Mouse (Mus musculus) cerebellum, adult 2 months (tissue): ENCODE results near the gene Mblac2. TPM values are rescaled to one million over a fixed set of nuclear protein-coding genes. Genes with fewer than 3 reads are reported as not detected.
A peak's percentile ranks its signal among the peaks of the same experiment; 100 is the strongest.

Source experiments
- DNase-seq, 2 experiments: peaks; one replicate each; pipeline ENCODE4 v3.0.0; 2021
- H3K27ac ChIP-seq: fragments of 200-500 bp; 2 replicates; pipeline ENCODE4 v1.5.1; 2012; ENCODE audit warnings: low read length, control low read depth, inconsistent platforms; ENCODE audit not compliant: insufficient read depth
- H3K27me3 ChIP-seq: fragments of 200-500 bp; 2 replicates; pipeline ENCODE4 v1.6.1; 2012; ENCODE audit warnings: inconsistent platforms, mild to moderate bottlenecking, low read length, moderate library complexity; ENCODE audit not compliant: control insufficient read depth, insufficient read depth
- H3K4me1 ChIP-seq: fragments of 200-500 bp; 2 replicates; pipeline ENCODE4 v1.6.1; 2011; ENCODE audit warnings: low read length; ENCODE audit not compliant: control insufficient read depth, insufficient read depth
- H3K4me3 ChIP-seq: fragments of 200-500 bp; replicated peaks from 2 replicates; pipeline ENCODE3; 2011; ENCODE audit warnings: mild to moderate bottlenecking, low read depth, low read length, control low read depth; ENCODE audit not compliant: insufficient read depth
- CTCF ChIP-seq: fragments of 200-500 bp; IDR thresholded peaks from 2 replicates; pipeline ENCODE4 v1.5.1; 2011; ENCODE audit warnings: low read depth, mild to moderate bottlenecking, control low read depth, low read length, moderate library complexity, borderline replicate concordance; ENCODE audit not compliant: insufficient read depth
- POLR2A ChIP-seq: fragments of 200-500 bp; IDR thresholded peaks from 2 replicates; pipeline ENCODE4 v1.6.1; 2011; ENCODE audit warnings: low read length, control low read depth, borderline replicate concordance; ENCODE audit not compliant: insufficient read depth
- WGBS: fragments of 180-500 bp; shearing (Covaris S2); methylation state at CpG from one replicate; pipeline ENCODE4 v1.1.7; 2018; 5-methylcytosine and 5-hydroxymethylcytosine counted together
- polyA plus RNA-seq: library from polyadenylated mRNA; depleted of rRNA; stranded (reverse); fragments of >200 nt; gene quantifications from 2 replicates; pipeline ENCODE4 v1.2.3, GENCODE M21; 2012

The Mblac2 gene
- polyA plus RNA-seq, 1 experiment: 20.8 TPM

DNA sequence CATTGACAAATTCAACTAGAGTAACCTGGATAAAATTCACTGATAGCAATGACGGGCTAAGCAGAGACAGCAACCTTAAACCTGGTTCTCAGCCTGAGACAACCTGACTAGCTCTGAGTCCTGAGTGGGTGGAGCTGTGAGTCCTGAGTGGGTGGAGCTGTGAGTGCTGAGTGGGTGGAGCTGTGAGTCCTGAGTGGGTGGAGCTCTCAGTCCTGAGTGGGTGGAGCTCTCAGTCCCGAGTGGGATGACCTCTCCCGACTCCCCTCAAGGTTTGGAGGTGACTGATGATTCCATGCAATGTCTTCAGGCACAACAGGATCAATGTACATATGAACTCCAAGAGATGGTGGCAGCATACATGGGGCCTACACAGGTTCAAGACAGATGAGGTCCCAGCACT is 21.6 kb upstream of the Mblac2 start:
- WGBS: 87% methylated on average over 3 of the region's 3 CpGs
- TF ChIP-seq POLR2A (no peak), CTCF (no peak)
- H3K4me3 ChIP-seq: no peak overlapping the region
- H3K27me3 ChIP-seq: no peaks in the 10 kb centered on the region
- DNase-seq: no peak
- no peak overlapping the region for H3K27ac ChIP-seq
- H3K4me1 ChIP-seq: no peaks in the 10 kb centered on the region

DNA sequence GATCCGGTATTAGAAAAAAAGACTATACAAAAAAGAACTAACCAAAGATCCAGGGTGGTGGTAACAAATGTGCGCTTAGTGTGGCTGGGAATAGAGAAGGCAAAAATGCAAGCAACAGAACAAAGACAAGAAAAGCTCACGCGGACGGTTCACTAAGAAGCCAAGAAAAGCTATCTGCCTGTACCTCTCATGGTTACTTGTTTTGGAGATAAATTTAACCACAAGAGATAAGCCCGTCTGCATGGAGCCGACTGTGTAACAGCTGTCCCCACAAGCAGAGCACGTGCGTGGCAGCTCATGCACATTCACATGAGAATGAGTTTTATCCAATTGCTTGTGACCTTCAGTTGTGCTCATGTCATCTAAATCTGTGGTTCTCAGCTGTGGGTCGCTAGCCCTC is 20.7 kb upstream of the Mblac2 start:
- Histone ChIP-seq H3K4me3 (no peak overlapping the region), H3K27ac (no peak overlapping the region), H3K27me3 (no peaks in the 10 kb centered on the region), H3K4me1 (no peaks in the 10 kb centered on the region)
- no peak for DNase-seq
- no peak for TF ChIP-seq CTCF
- TF ChIP-seq POLR2A: no peak
- 80% methylated on average over 10 of the region's 10 CpGs for WGBS

DNA sequence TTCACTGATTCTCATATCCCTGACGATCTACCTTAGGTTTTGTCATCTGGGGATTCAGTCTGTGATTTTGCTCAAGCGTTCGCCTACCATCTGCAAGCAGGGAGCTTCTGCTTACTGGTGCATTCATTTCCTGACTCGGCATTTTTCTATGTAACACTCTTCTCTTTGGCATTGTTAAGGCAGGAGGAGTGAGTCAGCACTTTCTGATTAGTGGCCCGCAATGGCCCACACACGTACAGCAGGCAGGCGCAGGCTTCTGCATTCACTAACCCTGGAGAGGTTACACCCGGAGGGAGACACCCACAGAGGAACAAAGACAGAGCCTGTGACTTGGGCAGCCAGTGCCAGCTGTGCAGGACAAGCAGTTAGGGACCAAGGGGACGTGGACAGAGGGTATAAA is 19.5 kb upstream of the Mblac2 start:
- H3K4me3 ChIP-seq: no peak overlapping the region
- no peak overlapping the region for H3K27ac ChIP-seq
- 26% methylated on average over 9 of the region's 9 CpGs for WGBS
- H3K4me1 ChIP-seq: no peaks in the 10 kb centered on the region
- H3K27me3 ChIP-seq: no peaks in the 10 kb centered on the region
- no peak for TF ChIP-seq POLR2A
- TF ChIP-seq CTCF: no peak
- DNase-seq: no peak

DNA sequence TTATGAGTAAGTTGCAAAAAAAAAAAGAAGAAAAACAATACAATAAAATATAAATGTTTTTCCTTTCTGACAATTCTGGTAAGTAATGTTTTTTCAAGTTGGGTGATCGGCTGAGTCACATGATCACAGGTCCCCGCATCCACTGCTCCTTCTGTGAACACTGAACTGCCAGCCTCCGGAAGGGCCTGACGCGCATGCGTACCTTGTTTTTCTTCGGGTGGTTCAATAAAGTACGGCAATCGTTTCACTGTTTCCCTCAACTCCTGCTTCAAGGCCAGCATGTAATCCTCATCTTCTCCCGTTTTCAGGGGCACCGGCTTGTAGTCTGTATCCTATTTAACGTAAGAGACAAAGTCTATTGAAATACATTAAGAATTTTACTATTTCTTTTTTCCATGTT is 16.7 kb upstream of the Mblac2 start:
- no peak for DNase-seq
- Histone ChIP-seq H3K27ac (no peak overlapping the region), H3K4me1 (no peaks in the 10 kb centered on the region), H3K27me3 (no peaks in the 10 kb centered on the region), H3K4me3 (no peak overlapping the region)
- TF ChIP-seq CTCF (no peak), POLR2A (no peak)
- WGBS: 93% methylated on average over 12 of the region's 12 CpGs

DNA sequence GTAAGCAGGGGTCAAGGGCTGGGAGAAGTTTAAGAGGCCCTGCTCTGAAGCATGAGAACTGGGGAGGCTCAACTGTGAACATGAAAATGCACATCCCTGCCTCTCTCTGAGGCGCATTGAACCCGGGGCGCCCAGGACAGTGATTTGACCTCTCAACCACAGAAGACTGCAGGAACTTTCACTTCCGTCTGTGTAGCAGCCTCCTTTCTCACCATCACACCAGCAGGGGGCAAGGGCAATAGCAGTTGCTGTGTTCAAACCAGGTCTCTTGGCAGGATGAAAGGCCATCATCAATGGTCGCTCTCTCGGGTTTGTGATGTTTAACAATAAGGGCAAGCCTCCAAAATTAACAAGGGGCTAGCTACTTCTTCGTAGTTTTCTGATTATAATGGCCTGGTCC is 8.0 kb upstream of the Mblac2 start:
- TF ChIP-seq POLR2A (no peak), CTCF (no peak)
- 66% methylated on average over 7 of the region's 7 CpGs for WGBS
- Histone ChIP-seq H3K4me1 (no peaks in the 10 kb centered on the region), H3K4me3 (no peak overlapping the region), H3K27ac (no peak overlapping the region), H3K27me3 (no peaks in the 10 kb centered on the region)
- DNase-seq: no peak

DNA sequence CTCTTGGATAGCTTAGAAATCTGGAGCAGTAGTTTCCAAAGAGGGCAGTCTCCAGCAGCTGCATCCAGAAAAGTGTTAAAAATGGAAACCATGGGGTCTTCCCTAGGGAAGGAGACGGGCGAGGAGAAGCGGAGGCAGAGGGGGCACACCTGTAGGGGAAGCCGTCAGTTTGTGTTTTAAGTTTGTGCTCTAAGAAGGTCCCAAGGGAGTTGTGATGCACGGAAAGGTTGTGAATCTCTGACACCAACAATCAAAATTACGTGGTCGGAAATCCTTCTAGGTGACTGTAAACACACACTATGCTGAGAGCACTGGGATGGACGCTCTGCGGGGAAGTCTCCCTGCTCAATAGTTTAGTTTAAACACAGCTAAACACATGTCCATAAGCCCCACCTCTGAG is 7.5 kb upstream of the Mblac2 start:
- Histone ChIP-seq H3K4me3 (no peak overlapping the region), H3K27me3 (no peaks in the 10 kb centered on the region), H3K27ac (no peak overlapping the region), H3K4me1 (no peaks in the 10 kb centered on the region)
- TF ChIP-seq CTCF (no peak), POLR2A (no peak)
- no peak for DNase-seq
- WGBS: 83% methylated on average over 9 of the region's 9 CpGs

DNA sequence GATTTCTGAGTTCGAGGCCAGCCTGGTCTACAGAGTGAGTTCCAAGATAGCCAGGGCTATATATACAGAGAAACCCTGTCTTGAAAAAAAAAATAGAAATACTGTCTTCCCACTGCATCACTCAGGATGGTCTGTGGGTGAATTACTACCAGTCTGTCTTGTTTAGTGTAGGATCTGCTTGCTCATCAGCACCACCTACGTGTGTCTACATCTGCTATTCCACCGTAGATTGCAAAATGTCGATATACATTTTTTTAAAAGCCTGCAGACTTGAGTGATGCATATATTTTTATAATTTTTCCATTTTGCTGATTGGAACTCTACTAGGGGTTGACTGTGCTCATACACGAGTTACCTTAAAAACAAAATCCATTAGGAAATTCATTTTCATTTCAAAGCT is 4.8 kb upstream of the Mblac2 start:
- WGBS: 67% methylated on average over 5 of the region's 5 CpGs
- no peaks in the 10 kb centered on the region for H3K27me3 ChIP-seq
- H3K27ac ChIP-seq: no peak overlapping the region
- DNase-seq: no peak
- H3K4me3 ChIP-seq: no peak overlapping the region
- TF ChIP-seq CTCF: no peak
- no peak for TF ChIP-seq POLR2A
- H3K4me1 ChIP-seq: no peaks in the 10 kb centered on the region

DNA sequence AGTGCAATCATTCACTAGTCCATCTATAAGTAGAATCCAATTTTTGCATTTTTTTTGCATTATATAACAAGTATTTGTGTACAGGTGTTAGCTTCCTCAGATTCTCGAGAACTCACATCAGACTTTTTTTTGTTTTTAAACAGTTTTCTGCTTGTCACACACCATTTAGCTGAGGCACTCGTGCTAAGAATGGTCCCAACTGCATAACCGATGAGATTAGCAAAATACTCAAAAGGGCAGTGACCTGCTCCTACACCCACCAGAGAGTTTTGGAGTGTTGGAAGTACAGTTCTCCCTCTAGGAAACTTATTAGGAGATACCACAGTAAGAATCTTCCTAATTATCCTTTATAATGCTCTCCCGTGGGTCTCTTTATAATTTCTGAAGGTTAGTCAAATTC is 1.3 kb upstream of the Mblac2 start:
- Histone ChIP-seq H3K27me3 (no peaks in the 10 kb centered on the region), H3K4me1 (peaks cover 2% of the 10 kb centered on the region), H3K4me3 (no peak overlapping the region), H3K27ac (no peak overlapping the region)
- WGBS: 26% methylated on average over 4 of the region's 4 CpGs
- no peak for DNase-seq
- TF ChIP-seq CTCF (no peak), POLR2A (no peak)

DNA sequence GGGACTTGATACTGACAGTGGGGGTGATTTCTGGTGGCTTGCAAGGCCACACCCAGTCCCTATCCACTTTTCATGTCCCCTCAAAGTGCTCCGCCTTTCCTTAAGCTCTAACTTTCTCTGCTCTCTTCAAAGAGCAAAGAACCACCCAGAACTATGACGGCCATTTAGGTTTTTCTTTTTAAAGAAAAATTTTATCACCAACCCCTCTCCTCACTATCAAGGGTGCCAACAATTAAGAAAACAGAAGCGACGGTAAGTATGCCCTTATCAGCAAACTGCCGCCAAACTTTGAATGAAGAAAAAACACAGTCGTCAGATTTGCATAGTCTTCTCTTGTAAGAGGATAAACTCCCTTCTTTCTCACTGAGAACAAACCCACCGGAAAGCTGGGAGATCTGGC is 875 bp upstream of the Mblac2 start:
- 2% methylated on average over 7 of the region's 7 CpGs for WGBS
- H3K27me3 ChIP-seq: no peaks in the 10 kb centered on the region

More for the DNA sequence above, 875 bp upstream of the Mblac2 start:
- peak overlapping the region; percentile 98 for H3K4me3 ChIP-seq
- no peak for TF ChIP-seq POLR2A
- no peak for TF ChIP-seq CTCF
- DNase-seq: no peak
- H3K27ac ChIP-seq: no peak overlapping the region
- H3K4me1 ChIP-seq: peaks cover 2% of the 10 kb centered on the region
